Mouse (Mus musculus): ENCODE measurements around the gene Sh3glb1. TPM values are rescaled to one million over a fixed set of nuclear protein-coding genes. Genes with fewer than 3 reads are reported as not detected.
"Not testable (repeated sequence)": the region's sequence is repeated elsewhere in the genome, so short reads cannot be mapped to it uniquely, and the experiment has no call there.

Sh3glb1 gene
- total RNA-seq (2021) (100 to 1,000 TPM; 168 to 210 TPM), polyA plus RNA-seq (2012; rRNA removed) (14.2 and 16.3 TPM in 2 replicates)
- long read RNA-seq, transcript Sh3glb1-201 (9 exons, 3,961 nt): major isoform, 82 of 112 reads
- long read RNA-seq, transcript Sh3glb1-204 (10 exons, 2,584 nt): minor isoform, 19 of 112 reads
- long read RNA-seq, partial matches to known transcripts: 4 of 112 reads
- long read RNA-seq, other reads (novel, unspliced or antisense): 7 of 112 reads

DNA sequence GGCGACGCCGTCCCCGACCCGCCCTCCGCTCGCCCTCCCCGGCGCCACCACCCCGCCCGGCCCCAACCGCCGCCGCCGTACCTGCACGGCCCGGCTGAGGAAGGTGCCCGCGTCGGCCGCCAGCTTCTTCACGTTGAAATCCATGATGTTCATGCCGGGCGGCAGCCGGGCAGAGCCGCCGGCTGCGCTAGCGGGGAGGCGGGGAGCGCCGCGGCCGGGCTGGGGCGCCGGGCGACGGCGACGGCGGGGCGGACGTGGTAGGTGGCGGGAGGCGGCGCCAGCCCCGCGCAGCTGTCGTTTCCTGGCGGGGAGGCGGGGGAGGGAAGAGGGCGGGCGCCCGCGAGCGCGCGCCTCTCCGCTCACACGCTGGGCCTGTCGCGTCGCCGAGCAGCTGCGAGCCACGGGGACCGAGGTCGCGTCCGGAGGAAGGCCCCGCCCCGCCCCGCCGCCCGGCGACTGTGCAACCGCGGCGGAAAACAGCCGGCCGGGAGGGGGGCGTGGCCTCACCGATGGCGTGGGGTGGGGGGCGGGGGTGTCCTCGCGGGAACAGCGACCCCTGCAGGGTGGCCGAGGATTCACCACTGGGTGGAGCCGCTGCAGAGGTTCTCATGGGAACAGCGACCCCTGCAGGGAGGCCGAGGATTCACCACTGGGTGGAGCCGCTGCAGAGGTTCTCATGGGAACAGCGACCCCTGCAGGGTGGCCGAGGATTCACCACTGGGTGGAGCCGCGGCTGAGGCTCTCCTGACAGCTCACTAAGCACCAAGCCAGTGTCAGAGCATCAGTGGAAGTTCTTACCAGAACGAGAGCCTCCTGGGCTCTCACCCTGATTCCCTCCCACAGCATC lies at the start of gene Sh3glb1:
Gene Sh3glb1, minus strand, starts transcription at position 435 of the 847 bp plus-strand sequence.
- DNase-seq: peak; percentile 97

DNA sequence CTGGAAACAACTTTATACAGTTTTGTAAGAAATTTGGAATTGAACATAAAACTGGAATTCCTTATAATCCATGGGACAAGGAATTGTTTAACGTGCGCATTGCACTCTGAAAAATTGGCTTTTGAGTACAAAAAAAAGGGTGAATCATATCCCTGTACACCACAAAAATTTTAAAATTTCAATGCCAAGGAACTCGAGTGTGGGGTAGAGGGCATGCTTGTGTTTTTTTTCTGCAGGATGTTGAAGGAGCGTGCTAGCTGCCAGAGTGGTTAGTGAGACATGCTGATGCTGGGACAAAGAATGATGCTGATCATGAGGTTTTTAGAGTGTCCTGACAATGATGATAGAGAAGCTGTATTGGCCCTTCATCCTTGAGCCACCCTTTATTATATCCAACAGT lies 45.0 kb upstream of the Sh3glb1 start:
- DNase-seq: no peak

DNA sequence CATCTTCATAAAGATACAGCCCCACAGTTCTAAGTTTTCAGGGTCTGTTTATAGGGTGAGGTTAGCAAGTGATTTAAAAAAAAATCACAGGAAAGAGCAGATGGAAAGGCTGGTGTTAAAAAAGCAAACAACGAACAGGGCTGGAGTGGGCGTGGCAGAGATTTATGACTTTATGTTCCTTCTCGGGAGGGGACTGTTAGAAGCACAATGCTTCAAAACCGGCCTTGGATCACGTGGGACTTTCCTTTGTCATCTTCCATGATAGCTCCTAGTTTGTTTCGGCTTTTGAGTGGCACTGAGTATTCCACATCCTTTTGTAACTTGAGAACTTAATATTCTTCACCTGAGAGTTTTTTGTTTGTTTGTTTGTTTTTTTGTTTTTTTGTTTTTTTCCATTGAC lies 41.3 kb upstream of the Sh3glb1 start:
- DNase-seq: no peak

DNA sequence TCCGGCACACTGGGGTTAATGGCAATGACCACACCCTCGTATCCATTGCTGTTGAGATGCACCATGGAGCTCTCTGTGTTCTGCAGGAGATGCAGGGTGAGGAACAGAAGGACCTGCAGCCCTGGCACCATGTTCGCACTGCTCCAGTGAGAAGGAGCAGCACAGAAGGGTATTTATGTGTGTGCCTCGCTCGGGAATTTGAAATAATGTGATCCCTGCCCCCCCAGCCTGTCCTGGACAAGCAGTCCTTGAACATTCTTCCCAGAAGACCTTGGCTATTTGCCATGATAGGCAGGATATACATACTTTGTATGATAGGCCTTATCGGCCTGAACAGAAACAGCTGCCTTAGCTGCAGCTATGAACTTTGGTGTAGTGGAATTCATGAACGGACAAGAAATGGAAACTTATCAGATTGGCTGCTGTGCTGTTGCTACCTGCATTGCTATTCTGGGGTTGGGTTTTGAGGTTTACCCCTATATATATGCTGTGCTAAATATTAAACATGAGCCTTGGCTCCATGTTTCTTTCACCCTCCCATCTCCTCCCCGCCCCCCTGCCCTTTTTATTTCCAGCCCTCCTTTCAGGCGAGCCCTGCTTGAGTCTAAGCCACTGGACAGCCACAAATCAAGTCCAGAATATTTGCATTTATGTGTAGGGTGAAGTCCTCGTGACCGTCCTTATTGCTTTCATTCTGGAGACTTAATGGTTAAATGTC lies 40.6 kb upstream of the Sh3glb1 start, which contains the start of gene Clca3a1:
Gene Clca3a1, minus strand, starts transcription at position 386 of the 718 bp plus-strand sequence.
- peak; percentile 8 for DNase-seq

DNA sequence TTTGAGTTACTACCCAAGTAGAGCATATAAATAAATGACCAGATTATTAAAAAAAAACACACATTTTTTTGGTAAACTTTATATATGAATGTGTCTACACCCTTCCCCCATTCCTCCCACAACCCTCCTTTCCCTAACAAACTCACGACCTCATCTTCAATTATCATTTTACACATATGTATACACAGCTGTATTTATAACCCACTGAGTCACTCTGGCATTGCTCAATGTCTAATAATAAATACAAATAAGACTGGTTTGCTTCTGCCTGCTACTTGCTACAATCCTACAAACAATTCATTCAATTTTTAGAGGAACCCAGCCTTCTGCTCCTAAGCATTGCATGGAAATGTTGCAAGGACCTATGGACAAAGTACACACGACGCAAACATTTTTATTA lies 39.6 kb upstream of the Sh3glb1 start:
- DNase-seq: no peak

DNA sequence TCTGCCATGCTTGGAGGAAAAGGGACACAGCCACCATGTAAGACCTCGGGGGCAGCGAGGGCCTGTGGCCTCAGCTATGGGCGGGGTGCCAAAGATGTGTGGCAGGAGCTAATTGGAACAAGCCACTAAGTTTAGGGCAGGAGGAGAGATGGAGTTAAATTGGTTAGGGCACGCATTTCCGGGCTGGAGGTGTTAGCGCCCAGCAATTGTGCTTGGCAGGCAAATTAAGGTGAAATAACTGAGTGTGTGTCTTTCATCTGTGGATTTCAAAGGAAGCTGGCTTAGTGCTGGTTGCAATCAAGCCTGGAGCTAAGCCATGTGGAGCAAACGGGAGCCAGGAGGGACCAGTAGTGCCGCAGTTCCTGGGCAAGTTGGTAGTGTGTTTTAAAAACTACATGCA lies 36.0 kb upstream of the Sh3glb1 start:
- peak; percentile 2 for DNase-seq

DNA sequence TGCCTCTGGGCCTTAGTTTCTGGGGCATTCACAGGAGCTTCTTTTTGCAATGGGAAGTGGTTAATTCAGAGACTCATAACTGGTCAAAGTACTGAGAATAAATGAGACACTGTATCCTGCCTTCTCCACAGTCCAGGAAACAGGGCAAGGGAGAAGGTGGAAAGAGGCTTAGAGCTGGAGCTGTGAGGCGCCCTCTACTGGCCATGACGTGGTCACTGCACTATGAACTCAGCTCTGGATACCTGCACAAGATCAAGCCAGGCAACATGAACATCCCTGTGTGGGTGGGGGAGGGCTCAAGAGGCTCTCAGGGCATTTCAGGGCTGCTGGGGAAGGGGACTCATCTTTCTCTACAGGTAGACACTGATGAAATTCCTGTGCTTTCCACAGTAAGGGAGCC lies 33.0 kb upstream of the Sh3glb1 start:
- peak; percentile 18 for DNase-seq

DNA sequence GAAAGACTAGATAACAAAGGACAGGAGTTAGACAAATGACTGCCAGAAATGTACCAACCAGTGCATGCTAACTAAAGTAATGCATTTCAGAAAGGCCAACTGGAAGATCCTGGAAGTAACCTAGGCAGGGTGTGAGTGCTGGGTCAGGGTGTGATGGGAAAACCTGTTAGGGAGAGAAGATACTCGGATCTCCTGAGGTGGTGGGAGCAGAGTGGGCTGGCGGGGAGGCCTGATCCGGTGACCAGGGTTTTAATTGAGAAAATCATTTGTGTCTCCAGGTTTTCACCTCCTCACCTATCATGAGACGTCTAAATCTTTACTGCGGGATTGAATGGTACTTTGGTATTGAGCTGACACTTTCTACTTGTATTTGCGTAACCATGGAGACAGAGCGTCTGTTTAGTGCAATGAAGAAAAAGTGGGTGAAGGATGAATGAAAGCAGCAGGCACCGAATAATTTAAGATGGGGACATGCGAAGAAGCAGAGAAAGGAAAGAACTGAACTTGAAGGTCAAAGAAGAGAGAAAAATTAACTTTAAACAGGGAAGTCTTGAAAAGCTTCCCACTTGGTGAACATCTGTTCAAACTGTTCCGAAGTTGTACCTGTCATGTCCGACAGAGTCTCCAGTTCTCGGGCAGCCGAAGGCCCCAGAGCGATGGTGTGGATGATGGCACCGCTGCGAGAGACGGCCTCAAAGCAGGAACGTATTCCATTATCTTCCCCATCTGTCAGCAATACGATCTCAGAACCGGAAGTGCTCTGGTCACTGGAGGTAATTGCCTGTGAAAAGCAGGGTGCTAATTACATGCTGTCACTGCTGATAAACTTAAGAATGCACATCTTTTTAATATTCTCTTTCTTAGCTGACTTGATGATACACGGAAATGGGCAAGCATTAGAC lies 29.2 kb upstream of the Sh3glb1 start:
- not testable (repeated sequence) for DNase-seq

DNA sequence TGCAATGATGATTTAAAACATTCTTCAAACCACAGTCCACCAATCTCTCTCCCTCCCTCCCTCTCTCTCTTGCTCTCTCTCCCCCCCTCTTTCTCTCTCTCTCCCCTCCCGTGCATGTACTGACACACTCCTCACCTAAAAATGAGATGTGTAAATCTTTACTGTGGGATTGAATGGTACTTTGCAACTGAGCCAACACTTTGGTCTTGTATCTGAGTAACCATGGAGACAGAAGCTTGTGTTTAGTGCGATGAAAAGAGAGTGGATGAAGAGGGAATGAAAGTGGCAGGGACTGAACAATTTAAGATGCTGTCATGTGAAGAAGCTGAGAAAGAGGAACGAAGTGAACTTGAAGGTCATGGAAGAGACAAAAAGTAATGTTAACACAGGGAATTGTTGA lies 27.6 kb upstream of the Sh3glb1 start:
- not testable (repeated sequence) for DNase-seq

DNA sequence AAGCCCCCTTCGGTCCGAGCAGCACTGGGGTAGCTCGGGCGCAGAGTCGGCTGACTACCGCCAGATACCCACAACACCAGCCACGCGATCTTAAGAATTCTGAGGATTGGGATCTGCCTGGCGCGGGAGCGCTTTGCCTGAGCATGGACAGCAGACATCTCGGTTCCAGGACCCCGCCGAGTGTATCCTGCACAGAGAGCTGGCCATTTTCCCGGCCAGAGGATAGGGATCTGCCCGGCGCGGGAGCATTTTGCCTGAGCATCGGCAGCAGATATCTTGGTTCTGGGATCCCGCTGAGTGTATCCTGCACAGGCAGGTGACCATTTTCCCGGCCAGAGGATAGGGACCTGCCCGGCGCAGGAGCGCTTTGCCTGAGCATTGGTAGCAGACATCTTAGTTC lies 18.3 kb upstream of the Sh3glb1 start:
- DNase-seq: not testable (repeated sequence)

DNA sequence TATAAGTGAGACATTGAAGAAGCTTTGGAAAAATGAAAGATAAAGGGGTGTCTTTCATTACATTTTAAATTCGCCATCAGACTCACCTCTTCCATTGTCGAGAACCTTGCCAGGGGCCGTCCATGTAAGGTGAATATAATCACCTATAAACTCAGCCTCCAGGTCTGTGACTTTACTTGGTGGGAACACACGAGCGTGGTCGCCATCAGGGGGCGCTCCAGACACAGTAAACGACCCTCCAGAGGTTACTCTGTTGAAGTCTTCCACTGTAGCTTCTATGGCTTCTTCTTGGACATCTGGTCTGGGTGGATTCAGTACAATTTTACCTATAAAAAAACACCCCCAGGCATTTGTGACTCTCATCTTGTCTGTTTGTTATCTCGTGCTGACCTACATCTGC lies 16.7 kb upstream of the Sh3glb1 start:
- DNase-seq: peak; percentile 38

DNA sequence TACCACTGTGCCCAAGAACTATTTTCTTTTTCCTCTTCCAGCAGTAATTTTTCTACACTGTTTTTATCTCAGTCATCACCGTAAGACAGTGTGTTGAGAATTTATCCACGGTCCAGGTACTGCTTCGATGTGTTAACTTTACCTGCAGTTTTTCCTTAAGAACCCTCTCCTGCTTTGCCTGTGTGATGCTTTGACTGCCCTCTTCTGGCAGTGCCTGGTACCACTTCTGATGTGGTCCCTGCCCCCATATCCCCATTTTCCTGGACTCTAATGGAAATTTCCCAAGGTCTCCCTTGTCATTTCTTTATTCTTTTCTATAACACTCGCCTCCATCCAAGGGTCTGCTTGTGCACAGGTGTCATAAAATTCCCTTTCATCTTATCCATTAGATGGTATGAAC lies 3.3 kb upstream of the Sh3glb1 start:
- peak; percentile 64 for DNase-seq

DNA sequence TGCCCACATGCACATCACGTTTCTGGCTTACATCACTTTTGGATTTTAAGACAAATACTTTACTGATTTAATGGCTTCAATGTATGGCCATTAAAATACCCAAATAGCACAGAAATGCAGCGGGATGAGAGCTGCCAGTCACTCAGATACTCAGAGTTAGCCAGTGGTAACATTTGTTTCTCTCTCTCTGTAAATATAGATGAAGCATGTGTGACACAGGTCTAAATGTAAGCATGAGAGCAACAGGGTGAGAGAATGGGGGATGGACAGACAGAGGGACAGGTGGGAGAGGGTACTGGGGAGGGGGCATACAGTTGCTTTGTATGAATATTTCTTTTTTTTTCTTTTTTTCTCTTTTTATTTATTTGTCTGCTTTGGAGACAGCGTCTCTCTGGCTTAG lies 2.4 kb upstream of the Sh3glb1 start:
- DNase-seq: not testable (repeated sequence)

DNA sequence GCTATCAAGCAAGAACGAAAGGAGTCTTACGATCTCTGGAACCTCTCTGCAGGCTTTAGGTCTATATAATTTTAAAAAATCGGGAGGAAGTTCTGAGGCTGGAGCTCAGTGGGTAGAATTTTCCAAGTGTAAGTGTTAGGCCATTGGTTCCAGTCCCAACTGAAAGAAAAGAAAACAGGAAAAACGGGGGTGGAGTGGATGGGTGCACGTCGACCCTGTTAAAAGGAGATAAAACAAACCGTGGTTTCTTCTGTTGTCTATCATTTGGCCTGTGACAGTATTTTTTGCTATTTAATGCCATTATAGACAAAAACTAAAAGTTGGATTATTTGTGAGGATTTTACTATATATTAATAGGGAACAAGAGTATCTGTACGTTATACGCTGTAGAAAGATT lies 1.7 kb upstream of the Sh3glb1 start:
- DNase-seq: no peak

DNA sequence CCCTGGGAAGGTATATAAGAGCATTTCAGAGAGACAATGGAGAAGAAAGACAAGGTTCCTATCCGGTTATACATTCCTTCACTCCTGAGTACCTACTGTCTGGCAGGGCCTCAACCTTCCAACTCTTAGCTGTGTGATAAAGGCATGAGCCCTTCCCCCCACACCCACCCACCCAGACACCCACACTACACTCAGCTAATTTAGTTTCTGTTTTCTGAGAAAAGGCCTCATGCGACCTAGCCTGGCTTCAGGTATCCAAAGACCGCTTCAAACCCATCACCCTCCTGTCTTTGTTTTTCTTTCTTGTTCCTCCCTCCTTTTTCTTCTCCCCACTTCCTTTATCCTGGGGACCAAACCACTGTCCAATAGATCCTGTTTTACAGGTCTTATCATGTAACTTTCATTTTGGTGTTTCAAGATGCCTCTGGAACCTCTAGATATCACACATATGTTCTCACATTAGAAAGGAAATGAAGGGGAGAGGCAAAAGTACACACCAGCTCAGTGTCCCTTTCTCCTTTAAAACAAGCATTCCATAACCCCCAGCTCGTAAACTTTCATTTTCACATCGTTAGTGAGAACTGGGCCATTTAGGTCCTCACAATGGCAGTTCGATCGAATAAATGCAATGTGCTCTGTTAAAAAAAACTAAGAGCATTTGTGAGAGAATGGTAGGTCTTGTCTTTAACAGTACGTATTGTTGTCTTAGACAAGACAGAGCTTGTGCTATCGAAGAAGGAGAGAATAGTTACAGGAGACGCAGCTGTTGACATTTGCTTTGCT lies 1.1 kb upstream of the Sh3glb1 start:
- DNase-seq: no peak

DNA sequence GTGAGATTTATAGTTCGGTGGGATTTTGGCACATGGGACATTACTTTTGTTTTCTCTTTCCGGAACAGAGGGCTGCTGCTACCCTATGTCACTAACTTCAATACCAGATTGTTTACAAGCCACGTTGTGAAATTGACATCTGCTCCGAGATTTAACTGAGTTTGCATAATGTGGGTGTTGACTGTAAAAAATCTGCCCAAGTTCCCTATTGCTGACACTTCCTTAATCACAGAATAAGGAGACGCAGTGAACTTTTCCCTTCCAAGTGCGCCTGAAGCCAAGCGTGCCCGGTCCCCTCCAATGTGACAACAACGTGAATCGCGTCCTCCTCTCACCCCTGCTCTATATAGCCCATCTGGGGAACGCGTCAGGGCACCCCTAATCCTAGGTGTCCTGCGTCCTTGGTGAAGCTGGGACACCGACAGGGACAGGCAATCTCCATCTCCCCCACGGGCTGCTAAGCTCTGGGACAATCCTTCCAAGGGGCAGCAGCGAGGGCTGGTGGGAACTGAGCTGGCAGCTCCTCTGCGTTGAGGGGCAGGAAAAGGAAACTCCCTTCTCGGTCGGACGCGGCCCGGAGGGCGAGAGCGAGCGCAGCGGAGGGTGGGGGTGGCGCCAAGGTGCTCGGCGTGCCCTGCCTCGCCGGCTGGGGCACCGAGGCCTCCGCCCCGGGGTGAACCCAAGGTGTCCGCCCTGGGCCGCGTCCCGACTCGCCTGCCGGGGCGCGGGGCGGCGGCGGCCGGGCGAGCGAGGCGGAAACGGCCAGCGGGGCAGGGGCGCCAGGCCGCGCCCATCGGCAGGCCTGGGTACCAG lies 841 bp downstream of the Sh3glb1 start:
- peak; percentile 83 for DNase-seq

DNA sequence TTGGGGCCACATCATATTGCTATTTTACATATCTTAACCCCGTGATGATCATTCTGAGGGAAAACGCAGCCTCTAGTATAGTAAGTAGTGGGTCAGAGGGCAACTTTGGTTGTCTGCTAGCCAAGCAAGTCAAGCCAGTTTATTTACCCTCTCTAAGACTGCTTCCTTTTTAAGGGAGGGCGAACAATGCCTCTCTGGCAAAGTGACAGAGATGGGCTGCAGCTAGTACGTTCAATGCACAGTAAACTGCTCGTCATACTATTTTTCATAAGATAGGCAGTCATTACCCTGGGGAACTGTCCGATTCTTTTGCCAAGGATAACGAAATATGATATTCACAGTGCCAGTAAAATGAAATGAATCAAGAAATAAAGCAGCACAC lies 1.4 kb downstream of the Sh3glb1 start:
- peak; percentile 26 for DNase-seq

DNA sequence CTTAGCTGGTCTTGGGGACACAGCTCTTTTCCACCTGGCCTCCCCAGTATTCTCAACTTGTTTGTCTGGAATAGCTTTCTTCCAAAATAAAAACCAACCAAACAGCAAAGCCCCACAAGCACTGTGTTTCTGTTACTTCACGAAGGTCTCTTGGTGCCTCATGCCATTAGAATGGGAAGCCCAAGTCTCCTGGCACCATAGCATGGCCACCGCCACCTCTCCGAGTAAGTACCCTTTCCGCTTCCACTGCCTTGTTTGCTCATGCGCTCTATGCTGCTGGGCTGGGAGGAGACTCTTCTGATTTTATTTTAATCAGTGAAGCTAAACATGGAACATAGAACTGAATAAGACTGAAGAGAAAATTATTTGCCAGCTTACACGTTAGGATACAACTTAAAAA lies 2.3 kb downstream of the Sh3glb1 start:
- DNase-seq: no peak

DNA sequence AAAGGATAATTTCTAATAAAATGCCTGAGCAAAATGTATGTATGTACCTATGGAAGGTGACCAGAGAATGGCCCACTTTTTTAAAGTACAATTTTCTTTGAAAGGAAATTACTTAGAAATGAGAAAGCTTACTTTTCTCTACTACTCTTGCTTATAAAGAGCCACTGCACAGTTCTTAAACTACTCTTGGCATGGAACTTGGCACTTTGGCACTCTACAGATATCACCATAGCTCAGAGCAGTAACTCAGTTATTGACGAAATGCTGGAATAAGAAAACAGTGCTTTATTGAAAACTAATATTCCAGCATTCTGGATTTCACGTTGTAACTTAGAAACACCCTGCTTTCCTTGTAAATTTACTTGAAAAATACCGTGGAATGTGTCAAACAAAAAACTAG lies 3.0 kb downstream of the Sh3glb1 start:
- no peak for DNase-seq

DNA sequence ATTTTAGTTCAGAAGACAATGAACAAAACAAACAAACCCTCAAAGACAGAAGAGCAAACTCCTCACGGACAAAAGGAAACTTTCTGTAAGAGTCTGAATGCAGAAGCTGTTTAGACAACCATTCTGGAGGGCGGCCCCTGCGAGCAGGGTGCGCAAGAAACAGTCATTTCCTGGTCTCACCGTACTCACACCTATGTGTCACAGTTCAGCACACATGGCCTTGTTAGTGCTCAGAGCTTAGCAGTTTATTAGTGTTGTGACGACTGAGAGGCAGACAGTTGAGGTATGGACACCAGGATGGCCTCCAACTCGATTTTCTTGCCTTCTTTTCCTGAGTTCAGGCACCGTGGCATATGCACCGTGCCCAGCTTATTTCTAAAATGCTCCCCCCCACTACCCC lies 4.2 kb downstream of the Sh3glb1 start:
- DNase-seq: no peak

Data from adrenal gland, adult 2 months (tissue).